Mouse (Mus musculus) kidney, postnatal 0 days (tissue): ENCODE measurements around the gene Rsrc2. TPM values are rescaled to one million over a fixed set of nuclear protein-coding genes. Genes with fewer than 3 reads are reported as not detected.

ENCODE experiments used
- ATAC-seq: fragments of 200-750 bp; cut with Nextera tagmentation; replicated peaks from 2 replicates; pipeline ENCODE4 v1.8.0; 2017; ENCODE audit warnings: low read depth, moderate number of reproducible peaks, moderate TSS enrichment, moderate library complexity; ENCODE audit not compliant: low FRiP score
- DNase-seq: peaks from one replicate; pipeline ENCODE4 v3.0.0-alpha.2; 2016; ENCODE audit warnings: low spot score
- H3K27ac ChIP-seq: fragments of 300-500 bp; sonication (generic); 2 replicates; pipeline ENCODE4 v1.5.1; 2014; ENCODE audit warnings: mild to moderate bottlenecking
- H3K27me3 ChIP-seq: fragments of 300-500 bp; sonication (generic); 2 replicates; pipeline ENCODE4 v1.6.1; 2014; ENCODE audit warnings: low read length, mixed read lengths; ENCODE audit not compliant: insufficient read depth
- H3K36me3 ChIP-seq: fragments of 300-500 bp; sonication (generic); 2 replicates; pipeline ENCODE4 v1.6.1; 2014; ENCODE audit warnings: low read length, mixed read lengths; ENCODE audit not compliant: insufficient read depth
- H3K4me1 ChIP-seq: fragments of 300-500 bp; sonication (generic); replicated peaks from 2 replicates; pipeline ENCODE4 v1.6.1; 2014; ENCODE audit warnings: antibody characterized with exemption, low read length, mixed read lengths; ENCODE audit not compliant: insufficient read depth
- H3K4me2 ChIP-seq: fragments of 300-500 bp; sonication (generic); 2 replicates; pipeline ENCODE4 v1.6.1; 2014; ENCODE audit warnings: mild to moderate bottlenecking, low read length, moderate library complexity, mixed read lengths
- H3K4me3 ChIP-seq: fragments of 300-500 bp; sonication (generic); replicated peaks from 2 replicates; pipeline ENCODE4 v1.5.1; 2014; ENCODE audit warnings: low read depth, low read length
- H3K9ac ChIP-seq: fragments of 300-500 bp; sonication (generic); 2 replicates; pipeline ENCODE4 v1.6.1; 2014; ENCODE audit warnings: low read depth, low read length
- H3K9me3 ChIP-seq: fragments of 300-500 bp; sonication (generic); replicated peaks from 2 replicates; pipeline ENCODE4 v1.6.1; 2016; ENCODE audit warnings: low read length, inconsistent platforms, mixed read lengths
- CTCF ChIP-seq: IDR thresholded peaks from 2 replicates; pipeline ENCODE4 v1.5.1; 2016; ENCODE audit warnings: antibody characterized with exemption, low read depth, mild to moderate bottlenecking, moderate library complexity
- WGBS: fragments of 180-500 bp; shearing (Covaris S2); extraction: QIAGEN DNeasy Blood & Tissue Kit; methylation state at CpG from one replicate; pipeline ENCODE4 v1.1.7; 2014; 5-methylcytosine and 5-hydroxymethylcytosine counted together
- polyA plus RNA-seq: library from polyadenylated mRNA; unstranded; fragments of >200 nt; fragmentation: Nextera tagmentation; extraction: Ambion mirVana; gene quantifications from 2 replicates; pipeline ENCODE4 v1.2.1, GENCODE M21; 2015

Rsrc2 gene
- polyA plus RNA-seq, 1 experiment from 2014 or later = 117 TPM

- peak; percentile 93 for TF ChIP-seq CTCF
- Histone ChIP-seq H3K4me1 (no peaks in the 10 kb centered on the region), H3K9me3 (no peaks in the 10 kb centered on the region), H3K27me3 (no peaks in the 10 kb centered on the region), H3K27ac (no peak overlapping the region), H3K4me3 (no peak overlapping the region), H3K9ac (no peak overlapping the region), H3K36me3 (peaks cover 42% of the 10 kb centered on the region), H3K4me2 (no peak overlapping the region)
- WGBS = 18% methylated on average over 3 of the region's 3 CpGs
- DNase-seq (peak; percentile 90), ATAC-seq (0 out of 2 replicates have a peak, but pooled peaks have one; percentile 40)
Measured at GRCm38 (mm10) chr5:123699198-123699597, 50.0 kb downstream of the Rsrc2 start.

GRCm38 (mm10) chr5:123696961-123697360 lies 52.3 kb downstream of the Rsrc2 start:
- no peak overlapping the region for H3K4me2 ChIP-seq

GRCm38 (mm10) chr5:123696244-123696643 lies 53.0 kb downstream of the Rsrc2 start:
- H3K27ac ChIP-seq = no peak overlapping the region
- H3K4me3 ChIP-seq = no peak overlapping the region
- no peaks in the 10 kb centered on the region for H3K9me3 ChIP-seq
- DNase-seq (no peak), ATAC-seq (no peak)
- no peaks in the 10 kb centered on the region for H3K4me1 ChIP-seq
- no peak for TF ChIP-seq CTCF
- H3K4me2 ChIP-seq = no peak overlapping the region
- peaks cover 16% of the 10 kb centered on the region for H3K36me3 ChIP-seq
- H3K9ac ChIP-seq = no peak overlapping the region
- WGBS = 89% methylated on average over 7 of the region's 7 CpGs
- H3K27me3 ChIP-seq = no peaks in the 10 kb centered on the region

More at GRCm38 (mm10) chr5:123696961-123697360, 52.3 kb downstream of the Rsrc2 start:
- ATAC-seq (no peak), DNase-seq (no peak)
- WGBS = 53% methylated on average over 4 of the region's 4 CpGs
- Histone ChIP-seq H3K27ac (no peak overlapping the region), H3K4me1 (no peaks in the 10 kb centered on the region), H3K27me3 (no peaks in the 10 kb centered on the region), H3K36me3 (peaks cover 23% of the 10 kb centered on the region), H3K9ac (no peak overlapping the region), H3K4me3 (no peak overlapping the region), H3K9me3 (no peaks in the 10 kb centered on the region)
- TF ChIP-seq CTCF = no peak

GRCm38 (mm10) chr5:123694468-123694867 lies 54.7 kb downstream of the Rsrc2 start:
- DNase-seq = peak; percentile 38
- H3K36me3 ChIP-seq = peaks cover 5% of the 10 kb centered on the region; the same call in 1 of the 2 replicates
- H3K9ac ChIP-seq = no peak overlapping the region
- no peak overlapping the region for H3K4me2 ChIP-seq
- H3K9me3 ChIP-seq = no peaks in the 10 kb centered on the region
- no peaks in the 10 kb centered on the region for H3K27me3 ChIP-seq
- H3K4me3 ChIP-seq = no peak overlapping the region
- no peak for TF ChIP-seq CTCF
- WGBS = 28% methylated on average over 6 of the region's 6 CpGs
- no peak for ATAC-seq
- no peaks in the 10 kb centered on the region for H3K4me1 ChIP-seq
- no peak overlapping the region for H3K27ac ChIP-seq

GRCm38 (mm10) chr5:123684221-123685144 lies 64.7 kb downstream of the Rsrc2 start, which contains the start of gene Clip1:
Clip1 (minus strand) TSS chr5:123684618.
- Histone ChIP-seq H3K9ac (peak within 1 kb of the TSS; percentile 94), H3K4me3 (peak within 1 kb of the TSS; percentile 99), H3K36me3 (no peaks in the 10 kb centered on the region), H3K4me1 (peaks cover 8% of the 10 kb centered on the region; the same call in 1 of the 2 replicates), H3K27me3 (no peaks in the 10 kb centered on the region), H3K9me3 (no peaks in the 10 kb centered on the region), H3K4me2 (peak within 1 kb of the TSS; percentile 96), H3K27ac (peak within 1 kb of the TSS; percentile 94)
- peak; percentile 49 for ATAC-seq
- 1% methylated on average over 44 of the region's 64 CpGs for WGBS
- DNase-seq = peak; percentile 69
- TF ChIP-seq CTCF = no peak

GRCm38 (mm10) chr5:123683377-123684220 lies 65.6 kb downstream of the Rsrc2 start:
- Histone ChIP-seq H3K27me3 (no peaks in the 10 kb centered on the region), H3K4me2 (peak overlapping the region; percentile 96), H3K4me3 (peak overlapping the region; percentile 99), H3K9me3 (no peaks in the 10 kb centered on the region), H3K36me3 (no peaks in the 10 kb centered on the region), H3K9ac (peak overlapping the region; percentile 94), H3K4me1 (peaks cover 8% of the 10 kb centered on the region; the same call in 1 of the 2 replicates), H3K27ac (peak overlapping the region; percentile 94)
- under 1% methylated on average over 87 of the region's 92 CpGs for WGBS
- no peak for TF ChIP-seq CTCF
- ATAC-seq (peak; percentile 57), DNase-seq (peak; percentile 69)
